Mouse (Mus musculus): ENCODE data around the gene Gtf2h2. TPM values are rescaled to one million over a fixed set of nuclear protein-coding genes. Genes with fewer than 3 reads are reported as not detected.

Gtf2h2 gene
- polyA plus RNA-seq (2012; rRNA removed), result 17.5 and 18.2 TPM in 2 replicates

GRCm38 (mm10) chr13:100492061-100492787 lies at the start of gene Gtf2h2:
TSS of gene Gtf2h2 (minus strand) at chr13:100492579.

GRCm38 (mm10) chr13:100452415-100453127 lies 39.8 kb downstream of the Gtf2h2 start, which contains the start of gene Naip1:
TSS of gene Naip1 (minus strand) at chr13:100452869.

Other genes with a start within 250 kb of the Gtf2h2 start
- 2.1 and 2.4 TPM in 2 replicates for gene Naip5, start 246.3 kb downstream of the Gtf2h2 start, polyA plus RNA-seq (2012; rRNA removed)
- gene Naip6, start 174.9 kb downstream of the Gtf2h2 start, polyA plus RNA-seq (2012; rRNA removed), result 1.6 and 1.8 TPM in 2 replicates
- 0.02 TPM in 1 of 2 replicates, not detected in the other for gene Naip1, start 39.7 kb downstream of the Gtf2h2 start, polyA plus RNA-seq (2012; rRNA removed)
- 6.8 and 7.2 TPM in 2 replicates for gene Ocln, start 60.1 kb upstream of the Gtf2h2 start, polyA plus RNA-seq (2012; rRNA removed)
- gene Marveld2, start 124.4 kb upstream of the Gtf2h2 start, polyA plus RNA-seq (2012; rRNA removed), result 9.1 and 9.2 TPM in 2 replicates
- gene Ak6, start 158.4 kb upstream of the Gtf2h2 start, polyA plus RNA-seq (2012; rRNA removed), result 80.9 and 84.5 TPM in 2 replicates
- 7.3 and 7.8 TPM in 2 replicates for gene Rad17, start 158.5 kb upstream of the Gtf2h2 start, polyA plus RNA-seq (2012; rRNA removed)
- gene Taf9, start 159.0 kb upstream of the Gtf2h2 start, polyA plus RNA-seq (2012; rRNA removed), result 6.3 and 9.4 TPM in 2 replicates
- gene Ccdc125, start 177.1 kb upstream of the Gtf2h2 start, polyA plus RNA-seq (2012; rRNA removed), result 6.6 and 7.2 TPM in 2 replicates
- gene Cdk7, start 238.4 kb upstream of the Gtf2h2 start, polyA plus RNA-seq (2012; rRNA removed), result 14.2 and 15.2 TPM in 2 replicates

Data from liver, embryonic 18 days (tissue).